Mouse (Mus musculus) G1E (cell line): ENCODE measurements around the gene Atg10. TPM values are rescaled to one million over a fixed set of nuclear protein-coding genes. Genes with fewer than 3 reads are reported as not detected.

Source experiments
- ATAC-seq: 2 replicates; pipeline ENCODE4 v1.8.0; 2016; ENCODE audit warnings: mild to moderate bottlenecking; ENCODE audit not compliant: insufficient number of reproducible peaks, poor library complexity, low FRiP score, severe bottlenecking; ENCODE audit errors: extremely low read depth
- DNase-seq: peaks from one replicate; pipeline ENCODE4 v3.0.0; 2012; ENCODE audit warnings: low spot score
- H3K27me3 ChIP-seq: 2 replicates; pipeline ENCODE4 v1.6.1; 2012; ENCODE audit warnings: mild to moderate bottlenecking, low read length, inconsistent platforms; ENCODE audit not compliant: insufficient read depth
- H3K36me3 ChIP-seq: replicated peaks from 2 replicates; pipeline ENCODE3; 2012; ENCODE audit warnings: mild to moderate bottlenecking, inconsistent platforms
- H3K4me1 ChIP-seq: 2 replicates; pipeline ENCODE4 v1.6.1; 2012; ENCODE audit warnings: low read depth, low read length, inconsistent platforms, mixed read lengths; ENCODE audit not compliant: insufficient read depth
- H3K4me3 ChIP-seq: 2 replicates; pipeline ENCODE4 v1.5.1; 2012; ENCODE audit warnings: low read depth, mild to moderate bottlenecking, inconsistent platforms, low read length, moderate library complexity, mixed read lengths
- H3K9me3 ChIP-seq: replicated peaks from 2 replicates; pipeline ENCODE4 v1.6.1; 2012; ENCODE audit warnings: inconsistent platforms
- CTCF ChIP-seq: IDR thresholded peaks from 2 replicates; pipeline ENCODE4 v1.5.1; 2012; ENCODE audit warnings: low read depth, low read length, inconsistent platforms, mixed read lengths
- GATA1 ChIP-seq: IDR thresholded peaks from 2 replicates; pipeline ENCODE4 v1.6.1; 2012; ENCODE audit warnings: borderline replicate concordance, low read length, inconsistent platforms, mixed read lengths
- GATA2 ChIP-seq: IDR thresholded peaks from 2 replicates; pipeline ENCODE4 v1.6.1; 2012; ENCODE audit warnings: low read depth, low read length, inconsistent platforms, borderline replicate concordance
- POLR2AphosphoS5 ChIP-seq: IDR thresholded peaks from 2 replicates; pipeline ENCODE4 v1.6.1; 2012; ENCODE audit warnings: low read depth, low read length, inconsistent platforms; ENCODE audit not compliant: insufficient replicate concordance
- TAL1 ChIP-seq: conservative IDR thresholded peaks from 2 replicates; pipeline ENCODE4 v1.6.1; 2012; ENCODE audit warnings: low read depth, low read length, inconsistent platforms, mixed read lengths
- polyA plus RNA-seq: library from polyadenylated mRNA; stranded (reverse); fragments of >175 nt; gene quantifications from 2 replicates; pipeline ENCODE4 v1.2.3, GENCODE M21; 2012
- total RNA-seq, 2 experiments: library from RNA; stranded (forward) in 1 of 2; stranded (reverse) in 1 of 2; fragments of 200-1000 nt in 1 of 2; fragments of >200 nt in 1 of 2; fragmentation: Nextera tagmentation in 1 of 2; gene quantifications; 2 replicates each; pipeline ENCODE4 v1.2.3; 2014 to 2017

Gene Atg10
- total and polyA plus RNA-seq, 3 experiments = 0.28 to 23.3 (median 10.1) TPM

- Histone ChIP-seq H3K4me1 (no peaks in the 10 kb centered on the region; the same call in 1 of the 2 replicates), H3K9me3 (no peaks in the 10 kb centered on the region), H3K27me3 (peaks cover 41% of the 10 kb centered on the region), H3K4me3 (no peak overlapping the region), H3K36me3 (no peaks in the 10 kb centered on the region)
- ATAC-seq (no peak), DNase-seq (no peak)
- TF ChIP-seq GATA1 (no peak), TAL1 (no peak), GATA2 (no peak)
Observed at GRCm38 (mm10) chr13:90907376-90907775, 316.4 kb downstream of the Atg10 start.

DNA sequence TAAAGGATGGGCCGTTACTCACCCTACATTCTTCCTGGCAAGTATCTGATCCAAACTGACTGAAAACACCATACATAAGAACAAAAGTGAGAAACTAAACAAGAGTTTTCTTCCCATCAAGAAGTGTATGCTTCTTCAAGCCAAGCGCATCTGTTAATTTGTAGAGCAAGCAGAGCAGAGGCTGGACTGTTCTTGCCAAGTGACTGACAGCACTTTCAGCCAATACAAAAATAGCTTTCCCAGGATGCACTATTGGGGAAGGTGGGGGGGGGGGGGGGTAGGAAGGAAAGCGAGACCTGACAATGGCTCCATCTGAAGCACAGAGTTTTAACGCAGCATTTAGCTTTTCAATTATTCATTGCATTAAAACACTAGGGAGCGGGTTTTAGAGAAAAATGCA, 318.6 kb downstream of the Atg10 start, which contains the start of gene Atp6ap1l:
Gene Atp6ap1l, minus strand, starts transcription at position 180 of the 400 bp plus-strand sequence.
- H3K27me3 ChIP-seq = peaks cover 40% of the 10 kb centered on the region
- H3K9me3 ChIP-seq = no peaks in the 10 kb centered on the region
- ATAC-seq (no peak), DNase-seq (no peak)
- TF ChIP-seq TAL1 (no peak), GATA1 (no peak), POLR2AphosphoS5 (no peak), CTCF (no peak), GATA2 (no peak)
- H3K4me3 ChIP-seq = no peak within 1 kb of the TSS
- H3K4me1 ChIP-seq = no peaks in the 10 kb centered on the region; the same call in 1 of the 2 replicates
- H3K36me3 ChIP-seq = no peaks in the 10 kb centered on the region

GRCm38 (mm10) chr13:90896821-90897220, 326.9 kb downstream of the Atg10 start:
- Histone ChIP-seq H3K4me1 (no peaks in the 10 kb centered on the region), H3K9me3 (no peaks in the 10 kb centered on the region), H3K4me3 (no peak overlapping the region), H3K36me3 (no peaks in the 10 kb centered on the region), H3K27me3 (peaks cover 7% of the 10 kb centered on the region)
- no peak for TF ChIP-seq CTCF
- TF ChIP-seq TAL1 = no peak
- no peak for TF ChIP-seq GATA2
- TF ChIP-seq GATA1 = no peak
- no peak for TF ChIP-seq POLR2AphosphoS5
- ATAC-seq (no peak), DNase-seq (no peak)

DNA sequence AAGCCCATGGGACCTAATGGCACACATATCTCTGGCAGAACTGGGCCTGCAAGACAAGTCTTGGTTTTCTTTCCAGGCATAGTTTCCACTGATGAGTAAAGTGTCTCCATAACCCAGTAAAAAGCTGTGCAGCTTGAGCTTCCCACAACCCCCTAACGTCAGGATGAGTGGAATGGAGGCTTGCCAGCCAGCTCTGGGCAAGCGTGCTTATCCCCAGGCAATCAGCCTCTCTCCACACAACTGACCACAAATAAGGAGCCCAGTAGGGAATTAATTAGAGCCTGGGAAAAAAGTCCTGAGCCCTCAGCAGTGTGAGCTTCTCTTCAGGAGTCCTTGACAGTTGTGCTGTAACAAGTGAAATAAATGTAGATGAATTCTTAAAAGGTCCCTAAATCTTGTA, 327.7 kb downstream of the Atg10 start:
- DNase-seq (no peak), ATAC-seq (no peak)
- no peaks in the 10 kb centered on the region for H3K9me3 ChIP-seq
- H3K4me1 ChIP-seq = no peaks in the 10 kb centered on the region
- peaks cover 7% of the 10 kb centered on the region for H3K27me3 ChIP-seq
- no peaks in the 10 kb centered on the region for H3K36me3 ChIP-seq
- TF ChIP-seq GATA2 (no peak), GATA1 (no peak), POLR2AphosphoS5 (no peak), TAL1 (no peak), CTCF (no peak)
- no peak overlapping the region for H3K4me3 ChIP-seq

DNA sequence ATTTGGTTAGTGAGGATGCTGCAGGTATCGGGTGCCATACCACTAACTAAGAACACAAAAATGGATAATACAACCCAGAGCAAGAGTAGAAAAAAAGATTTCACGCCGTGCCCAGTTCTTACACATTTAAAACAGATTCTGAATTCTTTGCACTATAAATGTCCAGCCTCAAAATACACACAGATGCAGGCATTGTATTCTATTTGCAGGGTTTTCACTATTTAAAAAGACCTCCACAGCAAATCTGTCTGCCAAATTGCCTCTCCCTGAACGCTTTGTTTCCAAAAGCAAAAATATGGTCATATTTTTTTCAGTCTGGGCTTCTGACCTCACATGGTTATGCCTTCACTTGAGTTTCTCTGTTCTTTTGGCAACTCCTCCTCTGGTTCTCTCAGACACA, 328.9 kb downstream of the Atg10 start:
- DNase-seq (no peak), ATAC-seq (no peak)
- no peak for TF ChIP-seq TAL1
- TF ChIP-seq GATA1 = no peak
- TF ChIP-seq GATA2 = no peak
- TF ChIP-seq POLR2AphosphoS5 = no peak
- TF ChIP-seq CTCF = no peak
- Histone ChIP-seq H3K4me3 (no peak overlapping the region), H3K9me3 (no peaks in the 10 kb centered on the region), H3K36me3 (no peaks in the 10 kb centered on the region), H3K27me3 (peaks cover 7% of the 10 kb centered on the region), H3K4me1 (peaks cover 4% of the 10 kb centered on the region; the same call in 1 of the 2 replicates)

DNA sequence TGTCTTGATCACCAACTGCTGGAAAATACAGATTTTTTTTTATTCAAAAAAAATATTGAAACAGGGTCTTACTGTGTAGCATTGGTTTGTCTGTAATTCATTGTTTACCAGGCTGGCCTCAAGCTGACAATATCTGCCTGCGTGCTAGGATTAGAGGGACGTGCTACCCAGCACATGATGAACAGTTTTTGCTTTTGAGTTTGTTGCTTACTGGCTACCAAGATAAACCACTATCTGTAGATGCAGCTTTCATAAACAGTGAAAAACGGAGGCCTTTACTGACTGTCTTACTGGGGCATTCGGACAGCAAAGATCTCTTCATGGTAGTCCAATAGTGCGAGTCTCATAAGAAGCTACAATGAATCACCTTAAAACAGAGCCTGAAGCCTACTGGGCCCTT, 333.7 kb downstream of the Atg10 start:
- ATAC-seq (peak; percentile 15; the same call in 1 of the 2 replicates), DNase-seq (no peak)
- peaks cover 4% of the 10 kb centered on the region; the same call in 1 of the 2 replicates for H3K4me1 ChIP-seq
- TF ChIP-seq TAL1 = no peak
- no peak for TF ChIP-seq GATA2
- no peak for TF ChIP-seq CTCF
- no peak for TF ChIP-seq GATA1
- no peak for TF ChIP-seq POLR2AphosphoS5
- H3K9me3 ChIP-seq = no peaks in the 10 kb centered on the region
- no peak overlapping the region for H3K4me3 ChIP-seq
- peaks cover 13% of the 10 kb centered on the region; the same call in 1 of the 2 replicates for H3K27me3 ChIP-seq
- no peaks in the 10 kb centered on the region for H3K36me3 ChIP-seq
